Mouse (Mus musculus) MEL (cell line): ENCODE results near the gene Rnf123.

ENCODE experiments used
- ELF1 ChIP-seq: IDR thresholded peaks from 2 replicates; pipeline ENCODE4 v1.6.1; 2014; ENCODE audit warnings: low read depth, mild to moderate bottlenecking, inconsistent platforms, low read length, improper control_type of control experiment, moderate library complexity
- EP300 ChIP-seq, 2 experiments: IDR thresholded peaks; 2 replicates each; pipeline ENCODE4 v1.6.1; 2011; ENCODE audit warnings: improper control_type of control experiment in 2 of 2, low read length in 2 of 2, low read depth in 1 of 2, mild to moderate bottlenecking in 1 of 2
- GABPA ChIP-seq: IDR thresholded peaks from 2 replicates; pipeline ENCODE4 v1.6.1; 2012; ENCODE audit warnings: low read depth, mild to moderate bottlenecking, inconsistent platforms, low read length, improper control_type of control experiment, moderate library complexity

DNA sequence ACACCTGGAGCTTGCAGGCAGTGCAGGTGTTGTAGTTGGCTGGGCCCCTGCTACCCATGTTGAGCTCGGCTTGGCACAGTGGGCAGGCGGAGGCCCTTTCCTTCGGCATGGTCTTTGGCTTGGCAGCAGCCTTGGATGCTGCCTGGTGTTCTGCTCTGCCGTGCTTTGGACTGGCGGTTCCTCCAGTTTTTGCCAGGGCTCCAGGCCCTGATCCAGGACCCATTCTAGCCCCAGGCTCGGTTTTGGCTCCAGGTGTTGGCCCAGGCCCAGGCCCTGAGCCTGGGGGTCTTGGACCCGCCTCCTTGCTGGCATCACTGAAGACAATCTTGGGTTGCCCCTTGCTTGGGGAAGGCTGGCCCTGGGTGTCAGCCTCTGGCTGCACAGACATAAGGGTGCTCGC, 42.6 kb upstream of the Rnf123 start:
- TF ChIP-seq ELF1: no peak
- no peak for TF ChIP-seq GABPA
- no peak for TF ChIP-seq EP300 (IDR thresholded peaks at IDR 0.05; ENCODE audit: low read depth in 1 of 2, low read length in 2 of 2)
